Mouse (Mus musculus): ENCODE data around the gene Gm1123. TPM values are rescaled to one million over a fixed set of nuclear protein-coding genes. Genes with fewer than 3 reads are reported as not detected.

Gm1123 gene
- total RNA-seq (2023) = under 1 TPM; 0.31 to 0.58 TPM

GRCm38 (mm10) chr9:99035575-99035974 lies at the start of gene Gm1123:
TSS of gene Gm1123 (minus strand) at chr9:99035715.

GRCm38 (mm10) chr9:98985800-98986475 lies 49.6 kb downstream of the Gm1123 start, which contains the start of gene Faim:
TSS of gene Faim (plus strand) at chr9:98986373.

Other genes with a start within 250 kb of the Gm1123 start
- not detected for gene Prr23a1, start 193.2 kb downstream of the Gm1123 start, total RNA-seq (2023)
- not detected for gene Prr23a2, start 179.2 kb downstream of the Gm1123 start, total RNA-seq (2023)
- not detected for gene Prr23a3, start 170.9 kb downstream of the Gm1123 start, total RNA-seq (2023)
- gene 7420426K07Rik, start 132.6 kb downstream of the Gm1123 start, total RNA-seq (2023) = not detected
- not detected for gene Foxl2, start 80.4 kb downstream of the Gm1123 start, total RNA-seq (2023)
- 10 to 100 TPM; 38.6 to 41.1 TPM for gene Faim, start 49.3 kb downstream of the Gm1123 start, total RNA-seq (2023)
- gene Pik3cb, start 104.9 kb upstream of the Gm1123 start, total RNA-seq (2023) = 10 to 100 TPM; 30.3 to 37.0 TPM
- not detected for gene Faiml, start 201.5 kb upstream of the Gm1123 start, total RNA-seq (2023)
- gene Cep70, start 207.7 kb upstream of the Gm1123 start, total RNA-seq (2023) = 10 to 100 TPM; 18.5 to 19.1 TPM